Mouse (Mus musculus) brown adipose tissue, adult 24 weeks (tissue): Measurements from ENCODE around the gene Tcaf1. TPM values are rescaled to one million over a fixed set of nuclear protein-coding genes. Genes with fewer than 3 reads are reported as not detected.
A peak's percentile ranks its signal among the peaks of the same experiment; 100 is the strongest.

Source experiments
- H3K27ac ChIP-seq: fragments of 200-500 bp; replicated peaks from 2 replicates; pipeline ENCODE4 v1.5.1; 2012; ENCODE audit warnings: low read depth, mild to moderate bottlenecking, low read length
- H3K4me1 ChIP-seq: fragments of 200-500 bp; 2 replicates; pipeline ENCODE4 v1.6.1; 2012; ENCODE audit warnings: low read length, mixed read lengths; ENCODE audit not compliant: control insufficient read depth, insufficient read depth, insufficient read length
- H3K4me3 ChIP-seq: fragments of 200-500 bp; 2 replicates; pipeline ENCODE4 v1.5.1; 2012; ENCODE audit warnings: low read depth, mild to moderate bottlenecking, low read length, moderate library complexity; ENCODE audit not compliant: insufficient read depth
- polyA plus RNA-seq: library from polyadenylated mRNA; stranded (reverse); fragments of >200 nt; gene quantifications from 2 replicates; pipeline ENCODE4 v1.2.4, GENCODE M21; 2012; ENCODE audit not compliant: missing spikeins, insufficient read depth, insufficient read length

Gene Tcaf1
- polyA plus RNA-seq, 1 experiment: 7.3 TPM

DNA sequence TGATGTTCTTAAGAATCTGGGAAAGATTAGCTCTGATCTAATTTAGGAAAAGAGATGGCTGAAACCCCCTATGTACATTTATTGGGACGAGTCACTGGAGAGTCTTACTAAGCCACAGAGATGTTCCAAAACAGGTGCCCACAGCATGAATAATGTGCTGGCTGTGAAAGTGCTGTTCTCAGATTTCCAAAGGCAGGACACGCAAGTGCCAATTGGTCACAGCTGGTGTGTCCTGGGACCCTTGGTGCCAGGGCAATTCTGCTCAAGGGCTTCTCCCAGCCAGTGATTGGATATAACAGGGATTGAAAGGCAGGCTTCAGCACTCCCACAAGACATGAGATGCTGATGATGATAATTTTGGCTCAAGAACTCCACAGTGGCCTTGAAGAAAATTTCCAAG, 48.1 kb downstream of the Tcaf1 start:
- Histone ChIP-seq H3K4me1 (no peaks in the 10 kb centered on the region), H3K4me3 (no peak overlapping the region), H3K27ac (no peak overlapping the region)

DNA sequence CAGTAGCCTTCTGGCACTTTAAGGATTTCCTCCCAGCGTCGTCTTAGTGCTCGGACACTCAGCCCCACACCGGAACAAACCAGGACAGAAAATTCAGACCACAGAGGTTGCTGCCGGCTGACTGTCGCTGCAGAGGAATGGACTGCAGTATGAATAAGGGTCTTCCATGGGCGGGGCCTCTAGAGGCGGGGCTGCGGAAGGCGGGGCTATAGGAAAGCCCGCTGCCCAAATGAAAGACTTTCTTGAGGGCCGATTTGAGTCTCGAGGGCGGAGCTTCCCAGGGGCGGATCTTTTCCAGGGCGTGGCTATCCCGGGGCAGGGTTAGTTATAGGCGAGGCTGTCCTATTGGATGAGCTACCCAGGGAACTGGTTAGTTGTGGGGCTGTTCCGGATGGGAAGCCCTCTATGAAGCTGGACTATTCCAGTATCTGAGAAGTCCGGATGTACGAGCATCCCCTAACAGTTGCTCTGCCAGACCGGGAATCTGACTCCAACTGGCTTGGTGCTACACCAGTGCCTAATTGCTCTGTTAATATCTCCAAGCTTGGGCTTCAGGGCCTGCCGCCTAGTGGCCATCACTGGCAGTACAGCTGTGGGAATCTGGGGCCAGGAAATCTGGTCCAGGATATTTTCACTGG, 64.9 kb downstream of the Tcaf1 start, which contains the start of gene Tcaf2:
Gene Tcaf2, minus strand, starts transcription at position 343 of the 638 bp plus-strand sequence.
- Histone ChIP-seq H3K4me1 (no peaks in the 10 kb centered on the region), H3K4me3 (peak within 1 kb of the TSS; percentile 59), H3K27ac (no peak within 1 kb of the TSS)

DNA sequence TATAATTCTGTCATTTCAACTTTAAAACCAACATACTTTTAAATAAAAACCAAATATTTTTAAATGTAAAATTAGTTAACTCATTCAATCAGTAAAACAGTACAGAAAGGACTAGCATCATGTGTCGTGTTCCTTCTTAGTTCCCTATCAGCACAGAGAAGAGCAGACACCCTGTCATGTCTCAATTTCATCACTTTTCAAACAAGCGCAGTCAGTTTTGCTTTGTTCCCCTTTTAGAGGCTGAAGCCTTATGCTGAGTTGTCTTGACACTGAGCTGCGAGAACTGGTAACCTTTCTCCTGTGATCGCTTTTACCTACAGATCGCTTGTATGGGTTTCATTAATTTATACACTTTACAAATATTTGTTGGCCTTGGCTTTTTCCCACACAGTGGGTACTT, 75.5 kb downstream of the Tcaf1 start:
- Histone ChIP-seq H3K4me1 (no peaks in the 10 kb centered on the region), H3K4me3 (no peak overlapping the region), H3K27ac (no peak overlapping the region)

DNA sequence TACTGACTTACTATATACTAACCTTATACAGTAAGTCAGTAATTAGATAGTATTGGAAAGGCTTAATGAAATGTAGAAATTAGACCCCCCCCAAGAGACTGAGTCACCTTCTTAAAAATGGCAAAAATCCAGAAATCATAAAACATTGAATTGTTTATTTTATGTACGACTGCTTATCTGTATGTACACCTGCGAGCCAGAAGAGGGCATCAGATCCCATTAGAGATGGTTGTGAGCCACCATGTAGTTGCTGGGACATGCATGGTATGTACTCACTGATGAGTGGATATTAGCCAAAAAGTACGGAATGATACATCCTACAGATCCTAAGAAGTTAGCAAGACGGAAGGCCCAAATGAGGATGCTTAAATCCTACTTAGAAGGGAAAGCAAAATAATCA, 78.5 kb downstream of the Tcaf1 start:
- no peaks in the 10 kb centered on the region for H3K4me1 ChIP-seq

More for the DNA sequence above, 78.5 kb downstream of the Tcaf1 start:
- no peak overlapping the region for H3K27ac ChIP-seq
- H3K4me3 ChIP-seq: no peak overlapping the region

Other genes with a start within 250 kb of the Tcaf1 start
- gene Olfr458, start 244.9 kb downstream of the Tcaf1 start, polyA plus RNA-seq: not detected in 2 replicates
- not detected in 2 replicates for gene Olfr457, start 233.8 kb downstream of the Tcaf1 start, polyA plus RNA-seq
- not detected in 2 replicates for gene Olfr456, start 222.9 kb downstream of the Tcaf1 start, polyA plus RNA-seq
- gene Olfr455, start 162.5 kb downstream of the Tcaf1 start, polyA plus RNA-seq: not detected in 2 replicates
- gene Tcaf3, start 112.4 kb downstream of the Tcaf1 start, polyA plus RNA-seq: not detected in 2 replicates
- 3.0 and 4.1 TPM in 2 replicates for gene Tcaf2, start 64.8 kb downstream of the Tcaf1 start, polyA plus RNA-seq
- gene Olfr453, start 29.3 kb upstream of the Tcaf1 start, polyA plus RNA-seq: not detected in 2 replicates
- not detected in 2 replicates for gene Olfr38, start 46.3 kb upstream of the Tcaf1 start, polyA plus RNA-seq
- not detected in 2 replicates for gene Olfr452, start 75.0 kb upstream of the Tcaf1 start, polyA plus RNA-seq
- gene Olfr450, start 101.9 kb upstream of the Tcaf1 start, polyA plus RNA-seq: not detected in 2 replicates
- not detected in 2 replicates for gene Olfr449, start 124.3 kb upstream of the Tcaf1 start, polyA plus RNA-seq
- not detected in 2 replicates for gene Olfr448, start 180.4 kb upstream of the Tcaf1 start, polyA plus RNA-seq
- gene Olfr447, start 198.8 kb upstream of the Tcaf1 start, polyA plus RNA-seq: not detected in 2 replicates
- gene Olfr446, start 211.3 kb upstream of the Tcaf1 start, polyA plus RNA-seq: not detected in 2 replicates
- gene Olfr444, start 239.0 kb upstream of the Tcaf1 start, polyA plus RNA-seq: not detected in 2 replicates